Mouse (Mus musculus): ENCODE results near the gene Rnf220. TPM values are rescaled to one million over a fixed set of nuclear protein-coding genes. Genes with fewer than 3 reads are reported as not detected.

Gene Rnf220
- total and polyA plus RNA-seq, 2 experiments from 2014 or later = 25.6 to 62.3 TPM

DNA sequence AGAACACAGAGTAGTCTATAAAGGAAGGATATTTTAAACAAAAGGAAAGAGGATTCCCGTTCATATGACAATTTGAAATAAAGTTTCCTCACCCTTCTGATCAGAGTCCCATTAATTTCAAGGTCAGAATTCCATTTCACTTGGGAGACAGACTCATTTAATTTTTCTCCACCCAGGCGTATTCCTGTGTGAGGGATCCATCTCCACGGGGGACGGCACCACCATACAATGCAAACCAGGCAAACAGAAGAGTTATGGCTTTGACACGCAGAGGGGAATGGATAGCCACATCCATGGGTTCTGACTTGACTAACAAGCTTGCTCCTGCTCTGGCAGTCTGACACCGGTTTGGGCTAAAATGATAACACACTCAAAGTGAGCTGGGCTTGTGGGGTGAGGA is 9.4 kb downstream of the Rnf220 start:
- Histone ChIP-seq H3K27ac (ENCODE audit: low read depth) (no peak overlapping the region), H3K4me2 (ENCODE audit: low read depth, low read length) (no peak overlapping the region), H3K9me3 (replicated peaks; ENCODE audit: control insufficient read depth, low read length) (no peaks in the 10 kb centered on the region), H3K9ac (replicated peaks; ENCODE audit: low read depth, low read length) (no peak overlapping the region), H3K4me1 (ENCODE audit: control insufficient read depth, insufficient read depth) (0 out of 2 replicates have a peak, but pooled peaks cover 6% of the 10 kb centered on the region), H3K27me3 (ENCODE audit: control insufficient read depth, insufficient read depth, low read length) (peaks cover 54% of the 10 kb centered on the region), H3K36me3 (replicated peaks; ENCODE audit: control insufficient read depth, insufficient read depth, low read length) (no peaks in the 10 kb centered on the region), H3K4me3 (ENCODE audit: low read depth, low read length) (no peak overlapping the region)
- WGBS = 72% methylated on average over 6 of the region's 6 CpGs
- TF ChIP-seq CTCF (IDR thresholded peaks at IDR 0.05; ENCODE audit: low read depth) (no peak), EP300 (IDR thresholded peaks at IDR 0.05; ENCODE audit: low read depth) (no peak)
- DNase-seq (ENCODE audit: low spot score) (no peak), ATAC-seq (ENCODE audit: insufficient read depth, low read depth) (no peak)

DNA sequence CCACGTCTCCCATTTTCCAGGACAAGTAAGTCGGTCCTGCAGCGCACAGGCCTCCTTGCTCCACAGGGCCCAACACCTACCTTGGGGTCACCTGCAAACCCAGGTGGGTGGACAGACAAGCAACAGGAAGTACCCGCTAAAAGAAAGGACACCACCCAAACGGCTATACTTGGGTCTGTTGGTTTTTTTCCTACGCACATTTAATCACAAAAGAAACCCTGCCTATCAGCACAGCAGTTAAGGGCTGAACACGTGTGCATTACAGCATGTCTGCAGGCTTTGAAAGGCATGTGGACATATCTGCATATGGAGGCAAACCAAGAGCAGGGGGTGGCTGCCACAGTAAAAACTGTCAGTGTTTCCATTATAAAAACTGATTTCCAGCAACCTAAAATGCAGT is 10.7 kb downstream of the Rnf220 start:
- H3K27ac ChIP-seq (ENCODE audit: low read depth) = no peak overlapping the region
- no peak overlapping the region for H3K9ac ChIP-seq (replicated peaks; ENCODE audit: low read depth, low read length)
- WGBS = 82% methylated on average over 7 of the region's 7 CpGs
- no peak overlapping the region for H3K4me2 ChIP-seq (ENCODE audit: low read depth, low read length)
- ATAC-seq (ENCODE audit: insufficient read depth, low read depth) = no peak
- 0 out of 2 replicates have a peak, but pooled peaks cover 6% of the 10 kb centered on the region for H3K4me1 ChIP-seq (ENCODE audit: control insufficient read depth, insufficient read depth)
- TF ChIP-seq CTCF (IDR thresholded peaks at IDR 0.05; ENCODE audit: low read depth) = no peak
- no peak for TF ChIP-seq EP300 (IDR thresholded peaks at IDR 0.05; ENCODE audit: low read depth)
- no peak for DNase-seq (ENCODE audit: low spot score)
- no peaks in the 10 kb centered on the region for H3K9me3 ChIP-seq (replicated peaks; ENCODE audit: control insufficient read depth, low read length)
- H3K36me3 ChIP-seq (replicated peaks; ENCODE audit: control insufficient read depth, insufficient read depth, low read length) = no peaks in the 10 kb centered on the region
- H3K27me3 ChIP-seq (ENCODE audit: control insufficient read depth, insufficient read depth, low read length) = peaks cover 42% of the 10 kb centered on the region
- H3K4me3 ChIP-seq (ENCODE audit: low read depth, low read length) = no peak overlapping the region

DNA sequence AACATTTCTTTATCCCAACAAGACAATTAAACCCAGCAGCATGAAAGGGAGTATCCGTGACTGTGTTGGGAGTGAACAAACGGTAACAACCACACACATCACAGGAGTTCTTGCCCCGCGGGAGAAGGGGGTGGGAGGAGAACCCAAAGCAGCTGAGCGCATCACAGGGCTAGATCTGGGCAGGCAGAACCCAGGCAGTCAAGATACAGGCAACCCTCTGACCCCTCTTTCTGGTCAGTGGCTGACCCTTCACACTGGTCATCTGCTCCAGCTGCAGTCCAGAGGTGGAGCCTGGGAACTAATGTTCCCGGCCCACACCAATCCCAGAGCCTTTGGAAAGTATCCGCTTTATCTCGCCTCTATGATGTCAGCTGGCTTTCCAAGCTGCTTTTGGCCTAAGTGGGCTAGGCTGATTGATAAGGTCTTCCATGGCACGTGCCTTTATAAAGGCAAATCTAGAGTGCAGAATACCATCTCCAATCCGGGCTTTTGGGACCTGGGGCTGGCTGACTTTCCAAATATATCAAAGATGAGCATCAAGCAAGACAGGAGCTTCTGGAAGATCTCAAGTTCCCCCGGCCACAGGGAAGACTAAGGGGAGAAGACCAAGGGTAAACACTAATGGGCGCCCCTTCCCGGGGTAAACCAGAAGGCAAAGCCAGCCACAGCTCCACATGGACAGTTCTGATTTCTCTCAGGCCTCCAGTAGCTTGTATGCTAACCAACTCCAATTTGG is 11.6 kb downstream of the Rnf220 start:
- no peak overlapping the region for H3K27ac ChIP-seq (ENCODE audit: low read depth)
- 29% methylated on average over 13 of the region's 13 CpGs for WGBS
- H3K9me3 ChIP-seq (replicated peaks; ENCODE audit: control insufficient read depth, low read length) = no peaks in the 10 kb centered on the region
- DNase-seq (ENCODE audit: low spot score) (no peak), ATAC-seq (ENCODE audit: insufficient read depth, low read depth) (peak; percentile 27; the same call in 1 of the 2 replicates)
- peak overlapping the region; percentile 87 for H3K4me2 ChIP-seq (ENCODE audit: low read depth, low read length)
- H3K27me3 ChIP-seq (ENCODE audit: control insufficient read depth, insufficient read depth, low read length) = peaks cover 32% of the 10 kb centered on the region
- H3K4me1 ChIP-seq (ENCODE audit: control insufficient read depth, insufficient read depth) = 0 out of 2 replicates have a peak, but pooled peaks cover 6% of the 10 kb centered on the region
- TF ChIP-seq EP300 (IDR thresholded peaks at IDR 0.05; ENCODE audit: low read depth) (no peak), CTCF (IDR thresholded peaks at IDR 0.05; ENCODE audit: low read depth) (no peak)
- H3K36me3 ChIP-seq (replicated peaks; ENCODE audit: control insufficient read depth, insufficient read depth, low read length) = no peaks in the 10 kb centered on the region
- peak overlapping the region; percentile 58 for H3K4me3 ChIP-seq (ENCODE audit: low read depth, low read length)
- H3K9ac ChIP-seq (replicated peaks; ENCODE audit: low read depth, low read length) = 0 out of 2 replicates have a peak overlapping the region, but pooled peaks have one; percentile 49

DNA sequence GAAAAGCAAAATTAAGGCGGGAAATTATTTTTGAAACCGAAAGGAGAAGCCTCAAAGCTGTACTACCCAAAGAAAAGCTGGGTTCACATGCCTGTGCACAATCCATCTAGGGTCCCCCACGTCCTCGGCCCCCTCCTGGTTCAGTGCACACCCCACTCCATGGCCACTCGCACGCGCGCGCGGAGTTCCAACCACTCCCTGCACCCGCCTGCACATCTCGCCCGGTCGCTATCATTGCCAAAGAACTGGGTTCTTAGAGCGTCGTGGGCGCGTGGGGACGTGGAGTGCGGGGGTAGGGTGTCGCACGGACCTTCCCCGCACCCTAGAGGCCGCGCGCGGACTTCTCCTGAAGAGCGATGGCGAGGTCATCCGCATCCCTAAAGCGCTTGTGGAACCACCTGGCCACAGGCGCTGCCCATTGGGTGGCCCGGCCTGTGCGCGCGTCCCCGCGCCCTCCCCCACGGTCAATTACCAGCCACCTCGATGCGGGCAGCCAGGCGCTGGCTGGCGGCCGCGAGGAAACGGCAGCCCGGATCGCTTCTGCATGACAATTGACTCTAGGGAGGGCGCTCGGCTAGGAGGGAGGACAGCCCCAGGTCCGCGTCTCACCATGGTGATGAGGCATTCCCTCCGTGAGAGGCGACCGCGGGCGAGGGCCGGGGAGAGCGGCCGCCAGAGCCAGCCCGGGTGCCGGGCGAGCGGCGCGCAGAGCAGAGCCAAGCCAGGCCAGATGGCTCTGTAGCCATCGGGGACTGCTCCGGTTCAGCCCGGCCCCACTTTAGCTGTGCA is 12.4 kb downstream of the Rnf220 start:
- Histone ChIP-seq H3K9me3 (replicated peaks; ENCODE audit: control insufficient read depth, low read length) (no peaks in the 10 kb centered on the region), H3K4me3 (ENCODE audit: low read depth, low read length) (peak overlapping the region; percentile 58), H3K27me3 (ENCODE audit: control insufficient read depth, insufficient read depth, low read length) (peaks cover 24% of the 10 kb centered on the region), H3K36me3 (replicated peaks; ENCODE audit: control insufficient read depth, insufficient read depth, low read length) (no peaks in the 10 kb centered on the region), H3K9ac (replicated peaks; ENCODE audit: low read depth, low read length) (peak overlapping the region; percentile 49), H3K4me2 (ENCODE audit: low read depth, low read length) (peak overlapping the region; percentile 87), H3K4me1 (ENCODE audit: control insufficient read depth, insufficient read depth) (0 out of 2 replicates have a peak, but pooled peaks cover 6% of the 10 kb centered on the region), H3K27ac (ENCODE audit: low read depth) (no peak overlapping the region)
- under 1% methylated on average over 66 of the region's 69 CpGs for WGBS
- ATAC-seq (ENCODE audit: insufficient read depth, low read depth) (peak; percentile 77), DNase-seq (ENCODE audit: low spot score) (no peak)
- TF ChIP-seq CTCF (IDR thresholded peaks at IDR 0.05; ENCODE audit: low read depth) = no peak
- no peak for TF ChIP-seq EP300 (IDR thresholded peaks at IDR 0.05; ENCODE audit: low read depth)

DNA sequence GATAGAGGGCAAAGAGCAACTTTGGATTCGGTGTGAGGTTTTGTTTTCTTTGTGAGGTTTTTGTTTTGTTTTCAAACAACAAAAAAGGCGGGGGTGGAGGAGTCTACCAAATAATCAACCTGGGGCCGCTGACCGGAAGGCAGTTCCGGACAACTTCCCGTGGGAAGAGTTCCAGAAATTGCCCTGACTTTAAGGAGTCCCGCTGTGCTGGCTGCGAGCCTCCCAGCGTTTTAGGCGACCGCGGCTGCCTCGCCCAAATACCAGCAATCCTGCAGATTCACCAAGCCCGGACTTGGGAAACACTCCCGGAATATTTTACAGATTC is 13.0 kb downstream of the Rnf220 start:
- Histone ChIP-seq H3K4me3 (ENCODE audit: low read depth, low read length) (peak overlapping the region; percentile 58), H3K9me3 (replicated peaks; ENCODE audit: control insufficient read depth, low read length) (no peaks in the 10 kb centered on the region), H3K9ac (replicated peaks; ENCODE audit: low read depth, low read length) (peak overlapping the region; percentile 49), H3K4me1 (ENCODE audit: control insufficient read depth, insufficient read depth) (0 out of 2 replicates have a peak, but pooled peaks cover 6% of the 10 kb centered on the region), H3K36me3 (replicated peaks; ENCODE audit: control insufficient read depth, insufficient read depth, low read length) (no peaks in the 10 kb centered on the region), H3K4me2 (ENCODE audit: low read depth, low read length) (peak overlapping the region; percentile 87), H3K27ac (ENCODE audit: low read depth) (no peak overlapping the region), H3K27me3 (ENCODE audit: control insufficient read depth, insufficient read depth, low read length) (peaks cover 21% of the 10 kb centered on the region)
- no peak for TF ChIP-seq CTCF (IDR thresholded peaks at IDR 0.05; ENCODE audit: low read depth)
- TF ChIP-seq EP300 (IDR thresholded peaks at IDR 0.05; ENCODE audit: low read depth) = no peak
- DNase-seq (ENCODE audit: low spot score) (no peak), ATAC-seq (ENCODE audit: insufficient read depth, low read depth) (no peak)
- WGBS = 2% methylated on average over 15 of the region's 15 CpGs
